Mouse (Mus musculus) lung, adult 10 weeks (tissue): ENCODE measurements around the gene Tcl1b4. TPM values are rescaled to one million over a fixed set of nuclear protein-coding genes. Genes with fewer than 3 reads are reported as not detected.

Experiments
- polyA plus RNA-seq: library from polyadenylated mRNA; stranded (reverse); fragments of 350-450 nt; fragmentation: Illumina TruSeq; extraction: RNeasy Lipid Tissue Mini Kit (QIAGEN cat#74804); gene quantifications from one replicate; pipeline ENCODE4 v1.2.3, GENCODE M21; 2014; ENCODE audit warnings: low read depth, low replicate concordance; ENCODE audit not compliant: insufficient read depth

Tcl1b4 gene
- polyA plus RNA-seq: not detected

DNA sequence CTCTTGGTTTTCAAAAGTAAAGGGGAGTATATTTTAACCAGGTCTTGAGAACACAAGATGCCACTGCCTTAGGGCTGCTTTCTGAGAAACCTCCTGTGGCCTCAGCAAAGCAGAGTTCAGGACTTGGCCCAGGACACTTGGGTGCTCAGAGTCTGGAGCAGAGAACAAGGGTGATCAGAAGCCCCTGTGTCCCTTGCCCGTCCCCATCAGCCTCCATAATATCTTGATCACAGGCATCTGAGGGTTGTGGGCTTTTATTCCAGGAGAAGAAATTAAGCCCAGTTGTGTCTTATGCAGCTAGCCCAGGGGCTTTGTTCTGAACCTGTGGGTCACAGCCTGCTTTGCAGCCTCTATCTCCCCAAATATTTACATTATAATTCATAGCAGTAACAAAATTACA, at the start of gene Tcl1b4:
Gene Tcl1b4, plus strand, starts transcription at position 301 of the 400 bp plus-strand sequence.

DNA sequence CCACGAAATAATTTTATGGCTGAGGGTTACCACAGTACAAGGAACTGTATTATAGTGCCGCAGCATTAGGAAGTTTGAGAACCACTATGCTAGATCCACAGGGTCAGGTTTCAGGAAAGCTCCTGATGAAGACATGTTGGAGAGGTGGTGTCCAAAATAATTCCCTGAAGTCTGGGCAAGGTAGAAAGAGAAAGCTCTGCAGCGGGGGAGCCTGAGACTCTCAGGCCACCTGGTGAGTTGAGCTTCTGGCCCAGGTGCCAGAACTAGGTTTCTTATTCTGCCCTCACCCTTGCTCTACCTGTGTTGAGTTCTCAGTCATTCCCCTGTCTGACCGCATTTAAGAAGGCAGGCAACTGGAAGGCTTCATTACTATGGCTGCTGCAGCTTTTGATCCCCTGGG, 42.4 kb upstream of the Tcl1b4 start, which contains the start of gene Tcl1b1:
Gene Tcl1b1, plus strand, starts transcription at position 301 of the 400 bp plus-strand sequence.

GRCm38 (mm10) chr12:105176044-105176443, 25.7 kb upstream of the Tcl1b4 start, which contains the start of gene Tcl1b5:
Gene Tcl1b5, plus strand, starts transcription at chr12:105176344.

DNA sequence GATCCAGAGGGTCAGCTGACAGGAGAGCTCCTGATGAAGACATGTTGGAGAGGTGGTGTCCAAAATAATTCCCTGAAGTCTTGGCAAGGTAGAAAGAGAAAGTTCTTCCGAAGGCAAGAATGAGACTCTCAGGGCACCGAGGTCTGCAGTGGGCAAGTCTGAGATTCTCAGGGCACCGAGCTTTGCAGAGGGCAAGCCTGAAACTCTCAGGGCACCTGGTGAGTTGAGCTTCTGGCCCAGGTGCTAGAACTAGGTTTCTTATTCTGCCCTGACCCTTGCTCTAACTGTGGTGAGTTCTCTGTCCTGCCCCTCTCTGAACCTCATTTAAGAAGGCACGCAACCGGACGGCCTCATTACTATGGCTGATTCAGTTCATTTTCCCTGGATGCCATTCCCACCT, 11.0 kb upstream of the Tcl1b4 start, which contains the start of gene Tcl1b3:
Gene Tcl1b3, plus strand, starts transcription at position 301 of the 400 bp plus-strand sequence.

GRCm38 (mm10) chr12:105222601-105223319, 21.0 kb downstream of the Tcl1b4 start, which contains the start of gene Tcl1:
Gene Tcl1, minus strand, starts transcription at chr12:105222793.

Other genes with a start within 250 kb of the Tcl1b4 start
- gene Syne3, start 192.1 kb upstream of the Tcl1b4 start, polyA plus RNA-seq: 1.1 TPM
- 42.4 TPM for gene Glrx5, start 169.3 kb upstream of the Tcl1b4 start, polyA plus RNA-seq
- gene Tcl1b2, start 55.9 kb upstream of the Tcl1b4 start, polyA plus RNA-seq: not detected
- gene Tcl1b1, start 42.3 kb upstream of the Tcl1b4 start, polyA plus RNA-seq: not detected
- gene Tcl1b5, start 25.6 kb upstream of the Tcl1b4 start, polyA plus RNA-seq: not detected
- gene Tcl1b3, start 10.9 kb upstream of the Tcl1b4 start, polyA plus RNA-seq: not detected
- gene Tcl1, start 20.8 kb downstream of the Tcl1b4 start, polyA plus RNA-seq: not detected
- not detected for gene Tunar, start 131.9 kb downstream of the Tcl1b4 start, polyA plus RNA-seq